Mouse (Mus musculus): ENCODE measurements around the gene Ccdc8. TPM values are rescaled to one million over a fixed set of nuclear protein-coding genes. Genes with fewer than 3 reads are reported as not detected.

Gene Ccdc8
- total and polyA plus RNA-seq, 3 experiments, result 0.11 TPM; not detected in 2

DNA sequence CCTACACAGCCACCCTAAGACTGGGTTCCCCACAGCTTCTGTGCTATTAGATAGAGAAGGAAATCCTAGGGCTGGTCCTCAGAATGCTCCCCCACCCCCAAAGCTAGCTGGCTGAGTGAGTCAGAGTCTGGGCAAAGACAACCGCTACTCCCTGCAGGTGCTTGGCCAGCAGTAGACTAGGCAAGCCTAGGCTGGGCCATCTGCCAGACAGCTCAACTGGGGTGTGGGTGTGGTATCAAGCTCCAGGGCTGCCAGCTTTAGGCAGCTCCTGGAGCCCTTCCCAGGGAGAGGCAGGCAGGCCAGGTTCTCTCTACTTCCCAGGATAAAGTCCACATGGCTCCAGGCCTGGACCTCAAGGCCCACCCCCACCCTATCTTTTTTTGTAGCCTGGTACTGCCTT is 24.5 kb downstream of the Ccdc8 start:
- Histone ChIP-seq H3K36me3 (ENCODE audit: control insufficient read depth in 1 of 2, insufficient read depth in 2 of 2, low read length in 2 of 2) (peaks cover 15 to 26% of the 10 kb centered on the region in 2 experiments), H3K4me3 (ENCODE audit: control insufficient read depth in 1 of 2, insufficient read depth in 1 of 2, low read depth in 2 of 2, low read length in 2 of 2) (no peak overlapping the region), H3K9ac (ENCODE audit: control insufficient read depth, low read depth, low read length, poor library complexity, severe bottlenecking) (no peak overlapping the region), H3K27ac (ENCODE audit: control insufficient read depth, low read depth, low read length) (no peak overlapping the region), H3K27me3 (ENCODE audit: control insufficient read depth in 1 of 2, insufficient read depth in 2 of 2, low read length in 2 of 2) (no peaks in the 10 kb centered on the region), H3K9me3 (replicated peaks; ENCODE audit: insufficient read depth, low read length) (no peaks in the 10 kb centered on the region), H3K4me1 (ENCODE audit: control insufficient read depth in 1 of 2, insufficient read depth in 2 of 2, low read length in 2 of 2) (peaks cover 11 to 16% of the 10 kb centered on the region in 2 experiments), H3K79me2 (ENCODE audit: control insufficient read depth, insufficient read depth, low read length, poor library complexity) (peaks cover 16% of the 10 kb centered on the region)
- peak; percentile 92 for DNase-seq (ENCODE audit: low read depth, low spot score)
- 0 out of 2 replicates have a peak, but pooled peaks have one; percentile 13 for TF ChIP-seq TBP (IDR thresholded peaks at IDR 0.05; ENCODE audit: low read depth, low read length)
- TF ChIP-seq MYC (IDR thresholded peaks at IDR 0.05; ENCODE audit: low read depth, low read length), result no peak
- TF ChIP-seq USF1 (IDR thresholded peaks at IDR 0.05; ENCODE audit: low read depth, low read length), result no peak
- no peak for TF ChIP-seq MAFK (IDR thresholded peaks at IDR 0.05; ENCODE audit: borderline replicate concordance, low read depth, low read length)
- TF ChIP-seq E2F4 (IDR thresholded peaks at IDR 0.05; ENCODE audit: borderline replicate concordance, low read depth, low read length), result no peak
- peak; percentile 40; the same call in 1 of the 2 replicates for TF ChIP-seq MXI1 (IDR thresholded peaks at IDR 0.05; ENCODE audit: low read depth, low read length)
- TF ChIP-seq TCF12 (IDR thresholded peaks at IDR 0.05; ENCODE audit: low read depth, low read length), result peak; percentile 83
- 0 out of 4 replicates have a peak, but pooled peaks of 1 of the 2 experiments have one; percentile 18 for TF ChIP-seq POLR2A (IDR thresholded peaks at IDR 0.05; ENCODE audit: control insufficient read depth in 1 of 2, insufficient read depth in 1 of 2, low read depth in 1 of 2, low read length in 2 of 2, poor library complexity in 1 of 2)
- no peak; the same call in 1 of the 2 replicates for TF ChIP-seq MAX (IDR thresholded peaks at IDR 0.05; ENCODE audit: low read length)
- TF ChIP-seq SMC3 (IDR thresholded peaks at IDR 0.05; ENCODE audit: low read depth, low read length), result no peak
- no peak for TF ChIP-seq CHD1 (IDR thresholded peaks at IDR 0.05; ENCODE audit: low read depth, low read length)
- no peak for TF ChIP-seq CHD2 (IDR thresholded peaks at IDR 0.05; ENCODE audit: low read length)
- TF ChIP-seq ELF1 (IDR thresholded peaks at IDR 0.05; ENCODE audit: low read depth, low read length), result no peak
- TF ChIP-seq JUND (IDR thresholded peaks at IDR 0.05; ENCODE audit: low read depth, low read length), result no peak
- TF ChIP-seq CTCF (IDR thresholded peaks at IDR 0.05 in 2 of 3, conservative IDR thresholded peaks at IDR 0.05 in 1 of 3; ENCODE audit: control insufficient read depth in 1 of 3, insufficient read depth in 1 of 3, low read depth in 2 of 3, low read length in 3 of 3, poor library complexity in 1 of 3, severe bottlenecking in 1 of 3), result no peak
- TF ChIP-seq GATA1 (IDR thresholded peaks at IDR 0.05; ENCODE audit: low read depth, low read length), result no peak
- no peak for TF ChIP-seq POLR2AphosphoS2 (IDR thresholded peaks at IDR 0.05; ENCODE audit: low read length)
- TF ChIP-seq RAD21 (IDR thresholded peaks at IDR 0.05; ENCODE audit: low read depth, low read length), result no peak
- TF ChIP-seq ZC3H11A (IDR thresholded peaks at IDR 0.05; ENCODE audit: low read depth, low read length), result no peak
- peak; percentile 90 for TF ChIP-seq ETS1 (IDR thresholded peaks at IDR 0.05; ENCODE audit: low read depth, low read length)
- TF ChIP-seq TAL1 (IDR thresholded peaks at IDR 0.05; ENCODE audit: low read length), result peak; percentile 38
- no peak for TF ChIP-seq POLR2AphosphoS5 (IDR thresholded peaks at IDR 0.05; ENCODE audit: borderline replicate concordance, low read depth, low read length)
- TF ChIP-seq GABPA (IDR thresholded peaks at IDR 0.05; ENCODE audit: low read depth, low read length), result no peak
- TF ChIP-seq HCFC1 (IDR thresholded peaks at IDR 0.05; ENCODE audit: low read depth, low read length), result no peak
- peak; percentile 57; the same call in 1 of the 2 replicates for TF ChIP-seq RCOR1 (IDR thresholded peaks at IDR 0.05; ENCODE audit: low read depth, low read length)
- no peak for TF ChIP-seq UBTF (IDR thresholded peaks at IDR 0.05; ENCODE audit: borderline replicate concordance, insufficient read depth, low read depth, low read length)
- peak; percentile 52 to 74 for TF ChIP-seq EP300 (IDR thresholded peaks at IDR 0.05; ENCODE audit: low read depth in 1 of 2, low read length in 2 of 2)
- TF ChIP-seq KAT2A (conservative IDR thresholded peaks at IDR 0.05; ENCODE audit: low read depth, low read length), result no peak
- no peak for TF ChIP-seq ZNF384 (IDR thresholded peaks at IDR 0.05; ENCODE audit: low read depth, low read length)
- TF ChIP-seq MEF2A (IDR thresholded peaks at IDR 0.05; ENCODE audit: extremely low read depth, insufficient replicate concordance, low read depth, low read length, poor library complexity, severe bottlenecking), result no peak
- TF ChIP-seq SIN3A (IDR thresholded peaks at IDR 0.05; ENCODE audit: low read length), result peak; percentile 54
- no peak for TF ChIP-seq MYB (IDR thresholded peaks at IDR 0.05; ENCODE audit: low read depth, low read length)
- no peak for TF ChIP-seq NELFE (IDR thresholded peaks at IDR 0.05; ENCODE audit: low read depth, low read length)
- peak; percentile 44; the same call in 1 of the 2 replicates for TF ChIP-seq BHLHE40 (IDR thresholded peaks at IDR 0.05; ENCODE audit: borderline replicate concordance, low read depth, low read length)
- no peak for TF ChIP-seq ZMIZ1 (IDR thresholded peaks at IDR 0.05; ENCODE audit: low read depth, low read length)
- TF ChIP-seq USF2 (IDR thresholded peaks at IDR 0.05; ENCODE audit: borderline replicate concordance in 1 of 2, insufficient read depth in 1 of 2, low read depth in 1 of 2, low read length in 2 of 2), result no peak
- TF ChIP-seq ZKSCAN1 (IDR thresholded peaks at IDR 0.05; ENCODE audit: low read depth, low read length), result no peak
- no peak for TF ChIP-seq MAZ (IDR thresholded peaks at IDR 0.05; ENCODE audit: low read depth, low read length)
